Mouse (Mus musculus) layer of hippocampus, adult 2 months (tissue): ENCODE measurements around the gene Sorbs1. TPM values are rescaled to one million over a fixed set of nuclear protein-coding genes. Genes with fewer than 3 reads are reported as not detected.

Experiments
- DNase-seq, 2 experiments: peaks; one replicate each; pipeline ENCODE4 v3.0.0; 2022; ENCODE audit warnings: low spot score in 2 of 2
- H3K27ac ChIP-seq: fragments of 200-600 bp; 2 replicates; pipeline ENCODE4 v1.8.1; 2022
- H3K4me3 ChIP-seq: fragments of 200-600 bp; 2 replicates; pipeline ENCODE4 v1.8.1; 2022; ENCODE audit warnings: mild to moderate bottlenecking
- CTCF ChIP-seq: fragments of 200-600 bp; conservative IDR thresholded peaks from 2 replicates; pipeline ENCODE4 v1.8.1; 2022; ENCODE audit warnings: antibody characterized with exemption, mild to moderate bottlenecking, moderate library complexity
- total RNA-seq, 2 experiments: library from RNA; stranded (reverse); gene quantifications; 2 replicates each; pipeline ENCODE4 v1.2.3; 2021

The Sorbs1 gene
- total RNA-seq, 2 experiments from 2014 or later: 222 to 229 TPM

DNA sequence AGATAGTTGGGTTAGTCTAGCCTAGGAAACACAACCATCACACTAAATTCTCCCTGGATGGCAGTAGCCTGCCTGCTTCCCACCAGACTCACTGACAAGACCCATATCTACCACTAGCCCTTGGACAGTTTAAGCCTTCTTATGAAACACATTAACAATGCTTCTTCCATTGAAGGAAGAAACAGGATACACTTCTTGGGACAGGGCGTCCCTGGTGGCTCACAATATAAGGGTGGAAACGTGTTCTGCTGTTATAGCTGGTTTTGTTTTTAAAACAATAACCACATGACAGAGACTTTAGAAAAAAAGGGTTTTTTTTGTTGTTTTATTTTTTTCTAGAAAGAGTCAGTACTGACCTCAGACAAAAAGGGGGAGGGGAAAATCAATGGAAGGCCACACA, 4.3 kb downstream of the Sorbs1 start:
- DNase-seq: no peak
- H3K27ac ChIP-seq: peak overlapping the region; percentile 92; the same call in 1 of the 2 replicates
- peak; percentile 43 for TF ChIP-seq CTCF
- peak overlapping the region; percentile 85 for H3K4me3 ChIP-seq

DNA sequence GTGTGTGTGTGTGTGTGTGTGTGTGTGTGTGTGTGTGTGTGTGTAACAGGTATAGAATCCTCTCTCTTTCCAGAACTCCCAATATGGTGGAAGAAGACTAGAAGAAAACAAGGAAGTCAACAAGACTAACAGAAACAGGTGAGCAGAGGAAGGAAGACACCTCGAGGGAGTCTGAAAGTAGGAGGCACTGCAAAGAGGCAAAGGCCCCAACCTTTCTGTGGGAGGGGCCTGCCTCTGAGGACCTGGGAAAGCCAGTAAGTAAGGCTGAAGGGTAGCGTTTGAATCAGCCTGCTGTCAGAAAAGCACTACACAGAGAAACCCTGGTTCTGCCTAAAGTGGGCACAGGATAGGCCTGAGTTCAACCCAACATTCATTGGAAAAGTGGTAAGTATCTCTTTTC, 4.7 kb downstream of the Sorbs1 start:
- Histone ChIP-seq H3K27ac (peak overlapping the region; percentile 92; the same call in 1 of the 2 replicates), H3K4me3 (no peak overlapping the region)
- DNase-seq: no peak
- no peak for TF ChIP-seq CTCF

- TF ChIP-seq CTCF: no peak
- DNase-seq: no peak
These were observed 6.6 kb downstream of the Sorbs1 start for GRCm38 (mm10) chr19:40506965-40507364.

DNA sequence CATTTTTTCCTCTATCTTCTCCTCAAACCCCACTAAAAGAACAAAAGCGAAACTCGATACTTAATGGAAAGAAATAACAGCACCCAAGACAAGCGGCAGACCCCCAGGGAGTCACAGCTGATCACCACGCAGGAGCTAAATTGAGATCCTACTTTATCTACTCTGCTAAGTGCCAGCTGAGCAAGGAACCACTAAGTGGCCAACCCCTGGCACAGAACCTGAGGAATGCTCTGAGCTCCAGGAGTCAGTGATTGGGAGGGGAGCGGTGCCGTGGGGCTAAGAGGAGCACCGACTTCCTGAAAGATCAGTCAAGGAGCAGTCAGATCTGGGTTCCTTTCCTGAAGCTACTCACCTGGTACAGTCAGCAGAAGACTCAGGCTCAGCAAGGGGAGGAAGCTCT, 9.2 kb downstream of the Sorbs1 start:
- H3K4me3 ChIP-seq: no peak overlapping the region
- DNase-seq: no peak
- no peak overlapping the region for H3K27ac ChIP-seq
- TF ChIP-seq CTCF: no peak

More at GRCm38 (mm10) chr19:40506965-40507364, 6.6 kb downstream of the Sorbs1 start:
- Histone ChIP-seq H3K4me3 (no peak overlapping the region), H3K27ac (no peak overlapping the region)

DNA sequence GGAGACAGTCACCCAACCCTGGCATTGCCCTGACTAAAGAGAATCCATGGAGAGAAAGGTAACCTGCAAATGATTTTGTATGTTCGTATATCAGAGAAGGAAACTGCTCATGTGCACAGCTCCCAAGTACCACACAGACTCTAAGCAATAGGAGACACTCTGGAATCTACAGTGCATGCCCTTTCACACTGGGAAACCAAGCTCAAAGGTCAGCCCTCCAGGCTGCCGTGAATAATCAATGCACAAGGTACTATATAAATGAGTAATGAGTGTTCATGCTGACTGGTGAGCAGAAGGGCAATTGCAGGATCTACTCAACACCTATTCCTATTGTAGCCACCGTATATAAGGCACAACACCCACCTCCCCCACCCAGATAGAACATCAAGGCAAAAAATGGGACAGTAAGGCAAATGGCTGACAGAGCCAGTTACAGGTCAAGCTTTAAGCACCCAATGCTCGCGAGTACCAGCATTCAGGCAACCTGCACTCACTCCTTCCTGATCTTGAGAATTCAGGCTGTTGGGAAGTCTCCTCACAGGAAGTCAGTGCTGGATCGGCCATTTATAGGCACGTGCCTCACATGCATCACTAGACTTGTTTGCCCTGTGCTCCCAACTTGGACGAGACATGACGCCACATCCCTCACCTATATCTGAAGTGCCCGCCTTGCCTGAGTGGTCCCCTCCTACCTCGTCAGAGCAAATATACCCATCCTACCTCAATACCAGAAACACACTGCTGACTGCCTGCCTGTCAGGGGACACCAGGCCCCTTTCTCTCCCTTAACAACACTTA, 13.4 kb downstream of the Sorbs1 start:
- Histone ChIP-seq H3K4me3 (no peak overlapping the region), H3K27ac (peak overlapping the region; percentile 76)
- DNase-seq: no peak
- TF ChIP-seq CTCF: no peak

GRCm38 (mm10) chr19:40499141-40499540, 14.4 kb downstream of the Sorbs1 start:
- Histone ChIP-seq H3K27ac (peak overlapping the region; percentile 76), H3K4me3 (no peak overlapping the region)
- no peak for TF ChIP-seq CTCF
- DNase-seq: peak; percentile 48 to 71

DNA sequence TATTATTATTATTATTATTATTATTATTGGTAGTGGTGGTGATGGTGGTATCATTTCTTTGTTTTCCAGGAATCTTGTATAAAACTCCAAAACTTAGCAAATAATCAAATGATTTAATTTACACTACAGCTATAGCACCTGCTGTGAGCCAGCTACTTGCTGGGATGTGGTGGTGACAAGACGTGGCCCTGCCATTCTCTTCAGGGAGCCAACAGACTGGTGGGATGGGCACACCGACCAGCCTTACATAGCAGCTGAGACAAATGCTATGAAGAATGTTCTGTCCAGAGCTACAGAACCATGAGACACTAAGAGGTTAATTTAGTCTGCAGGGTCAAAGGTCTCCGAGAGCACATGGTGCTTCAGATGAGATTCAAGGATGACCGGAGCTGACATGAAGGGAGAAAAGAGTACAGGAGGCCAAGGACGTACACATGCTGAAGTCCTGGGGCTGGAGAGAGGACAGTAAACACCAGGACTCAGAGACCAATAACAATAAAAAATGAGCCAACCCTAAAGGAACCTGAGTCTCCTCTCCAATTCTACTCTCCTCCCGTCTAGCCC, 15.3 kb downstream of the Sorbs1 start:
- H3K27ac ChIP-seq: peak overlapping the region; percentile 76; the same call in 1 of the 2 replicates
- H3K4me3 ChIP-seq: no peak overlapping the region
- no peak for TF ChIP-seq CTCF
- no peak for DNase-seq

- no peak for TF ChIP-seq CTCF
- DNase-seq: no peak
- no peak overlapping the region for H3K4me3 ChIP-seq
- no peak overlapping the region for H3K27ac ChIP-seq
These were observed 16.9 kb downstream of the Sorbs1 start for GRCm38 (mm10) chr19:40496509-40497267.

GRCm38 (mm10) chr19:40496071-40496470, 17.5 kb downstream of the Sorbs1 start:
- DNase-seq: no peak
- Histone ChIP-seq H3K27ac (0 out of 2 replicates have a peak overlapping the region, but pooled peaks have one; percentile 7), H3K4me3 (no peak overlapping the region)
- TF ChIP-seq CTCF: no peak

GRCm38 (mm10) chr19:40492902-40493301, 20.7 kb downstream of the Sorbs1 start:
- TF ChIP-seq CTCF: no peak
- DNase-seq: no peak
- Histone ChIP-seq H3K4me3 (no peak overlapping the region), H3K27ac (peak overlapping the region; percentile 54; the same call in 1 of the 2 replicates)

GRCm38 (mm10) chr19:40491442-40491841, 22.1 kb downstream of the Sorbs1 start:
- DNase-seq: no peak
- TF ChIP-seq CTCF: no peak
- Histone ChIP-seq H3K27ac (no peak overlapping the region), H3K4me3 (no peak overlapping the region)

DNA sequence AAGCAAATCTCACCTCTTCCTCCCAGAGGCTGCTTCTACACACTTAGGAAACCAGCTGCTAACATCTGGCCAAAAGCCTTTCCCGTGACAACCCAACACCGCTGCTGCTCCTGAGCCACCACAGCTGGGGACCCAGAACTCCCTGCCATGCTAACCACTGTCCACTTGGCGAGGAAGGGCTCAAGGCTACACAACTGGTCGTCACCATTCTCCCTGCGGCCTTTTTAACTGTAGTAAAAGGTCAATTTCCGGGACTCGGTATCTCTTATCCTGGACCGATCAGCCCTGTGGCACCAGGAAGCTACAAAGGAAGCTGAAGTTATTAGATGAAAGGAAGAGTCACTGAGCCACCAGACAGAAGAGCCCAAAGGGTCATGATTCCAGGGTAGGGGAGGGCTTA, 22.8 kb downstream of the Sorbs1 start:
- TF ChIP-seq CTCF: 0 out of 2 replicates have a peak, but pooled peaks have one; percentile 7
- Histone ChIP-seq H3K4me3 (no peak overlapping the region), H3K27ac (peak overlapping the region; percentile 78)
- DNase-seq: no peak

- TF ChIP-seq CTCF: no peak
These were observed 23.9 kb downstream of the Sorbs1 start for GRCm38 (mm10) chr19:40489633-40490032.

More at GRCm38 (mm10) chr19:40489633-40490032, 23.9 kb downstream of the Sorbs1 start:
- DNase-seq: no peak
- no peak overlapping the region for H3K4me3 ChIP-seq
- peak overlapping the region; percentile 78 for H3K27ac ChIP-seq
